Mouse (Mus musculus) megakaryocyte, adult 5-6 weeks (primary cell): ENCODE measurements around the gene Dlx2. TPM values are rescaled to one million over a fixed set of nuclear protein-coding genes. Genes with fewer than 3 reads are reported as not detected.
A peak's percentile ranks its signal among the peaks of the same experiment; 100 is the strongest.

ENCODE experiments used
- ATAC-seq: 2 replicates; pipeline ENCODE4 v1.8.0; 2016; ENCODE audit warnings: mild to moderate bottlenecking, inconsistent platforms; ENCODE audit not compliant: poor library complexity, severe bottlenecking
- total RNA-seq, 2 experiments: library from RNA; stranded (forward) in 1 of 2; stranded (reverse) in 1 of 2; fragments of 153-499, 151-499 nt in 1 of 2; fragments of 221-1000, 200-1000 nt in 1 of 2; gene quantifications; 2 replicates each; pipeline versions ENCODE4 v1.2.3 to v1.2.4; 2015 to 2017

Dlx2 gene
- total RNA-seq, 2 experiments from 2014 or later = not detected

DNA sequence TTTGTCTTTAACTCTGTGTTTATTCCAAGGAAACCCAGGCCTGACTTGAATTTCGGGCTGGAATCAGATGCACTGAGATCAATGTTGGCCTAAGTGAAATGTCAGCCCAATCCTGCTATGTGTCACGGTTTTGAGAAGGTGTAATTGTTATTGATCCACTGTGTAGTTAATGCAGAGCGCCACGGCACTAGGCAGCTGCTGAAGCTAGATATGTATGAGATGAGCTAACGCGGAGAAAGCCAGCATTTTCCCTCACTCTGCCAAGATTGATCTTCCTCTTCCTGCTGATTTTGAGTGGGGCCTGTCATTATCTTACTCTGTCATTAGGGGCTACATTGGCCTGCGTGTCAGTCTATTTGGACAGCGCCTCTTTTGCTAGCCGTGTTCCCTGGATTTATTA, 34.2 kb downstream of the Dlx2 start:
- no peak for ATAC-seq

DNA sequence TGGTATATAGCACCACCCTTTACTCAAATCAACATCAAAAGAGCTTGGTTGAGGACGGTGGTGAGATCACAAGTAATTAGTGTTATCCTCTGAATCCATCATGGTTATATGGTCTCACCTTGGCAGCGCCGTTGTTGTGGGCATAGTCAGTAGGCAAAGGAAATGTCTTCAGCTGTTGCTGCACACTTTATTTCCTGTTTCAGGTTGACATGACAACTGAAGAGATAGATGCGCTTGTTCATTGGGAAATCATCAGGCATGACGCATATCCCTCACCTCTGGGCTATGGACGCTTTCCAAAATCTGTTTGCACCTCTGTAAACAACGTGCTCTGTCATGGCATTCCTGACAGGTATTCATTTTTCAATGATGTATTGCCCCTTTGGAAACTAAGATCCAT, 35.3 kb downstream of the Dlx2 start:
- peak; percentile 96 for ATAC-seq

- peak; percentile 68 for ATAC-seq
These were observed 41.7 kb downstream of the Dlx2 start for GRCm38 (mm10) chr2:71504852-71505251.

GRCm38 (mm10) chr2:71499276-71500230, 47.0 kb downstream of the Dlx2 start:
- peak; percentile 95 for ATAC-seq

- ATAC-seq = no peak
These were observed 49.4 kb downstream of the Dlx2 start for GRCm38 (mm10) chr2:71497175-71497574.

DNA sequence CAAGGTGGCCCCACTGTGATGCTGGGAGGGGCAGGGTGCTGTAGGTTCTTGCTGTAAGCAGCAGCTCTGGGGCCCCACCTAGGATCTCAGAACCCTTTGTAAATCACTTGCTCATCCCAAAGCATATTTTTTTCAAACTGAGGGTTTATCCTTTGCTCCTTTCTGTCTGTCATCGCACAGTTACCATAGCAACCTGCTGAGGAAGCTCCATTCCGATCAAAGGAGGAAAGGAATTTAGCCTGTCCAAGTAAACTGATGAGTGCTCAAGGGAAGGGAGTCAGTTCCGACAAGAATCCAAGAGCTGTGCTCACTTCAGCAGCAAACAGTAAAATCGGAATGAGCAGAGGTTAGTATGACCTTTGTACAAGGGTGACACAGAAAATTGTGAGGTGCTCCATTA, 51.6 kb downstream of the Dlx2 start:
- no peak for ATAC-seq

DNA sequence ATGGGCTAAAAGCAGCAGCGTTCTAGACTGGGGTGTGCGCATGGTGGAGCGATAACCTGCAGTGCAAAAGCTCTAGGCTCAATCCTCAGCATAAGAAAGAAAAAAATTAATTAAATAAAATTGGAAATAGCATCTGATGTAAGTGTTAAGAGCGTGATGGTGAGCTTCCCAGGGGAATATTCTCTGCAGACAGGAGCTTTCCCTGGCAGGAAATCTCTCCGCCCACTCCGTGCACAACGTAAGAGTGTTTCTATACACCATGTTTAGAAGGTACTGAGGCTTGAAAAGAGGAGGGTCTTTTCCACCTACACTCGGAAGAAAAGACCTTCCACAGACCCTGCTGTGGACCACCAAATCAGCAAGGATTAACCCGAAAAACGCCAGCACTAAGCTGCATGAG, 52.1 kb downstream of the Dlx2 start:
- no peak for ATAC-seq

Other genes with a start within 250 kb of the Dlx2 start
- gene Slc25a12, start 179.0 kb downstream of the Dlx2 start, total RNA-seq (2015) = 39.7 and 45.8 TPM in 2 replicates
- gene Slc25a12, start 179.0 kb downstream of the Dlx2 start, total RNA-seq (2017) = 36.8 and 44.4 TPM in 2 replicates
- gene Hat1, start 157.8 kb downstream of the Dlx2 start, total RNA-seq (2015) = 115 and 152 TPM in 2 replicates
- gene Hat1, start 157.8 kb downstream of the Dlx2 start, total RNA-seq (2017) = 130 and 135 TPM in 2 replicates
- gene Metap1d, start 93.5 kb downstream of the Dlx2 start, total RNA-seq (2015) = 18.1 and 23.0 TPM in 2 replicates
- gene Metap1d, start 93.5 kb downstream of the Dlx2 start, total RNA-seq (2017) = 12.0 and 14.0 TPM in 2 replicates
- gene Dlx1, start 18.6 kb downstream of the Dlx2 start, total RNA-seq (2015) = not detected in 2 replicates
- not detected in 2 replicates for gene Dlx1, start 18.6 kb downstream of the Dlx2 start, total RNA-seq (2017)
- 16.0 and 17.4 TPM in 2 replicates for gene Itga6, start 198.9 kb upstream of the Dlx2 start, total RNA-seq (2015)
- 15.3 and 16.5 TPM in 2 replicates for gene Itga6, start 198.9 kb upstream of the Dlx2 start, total RNA-seq (2017)